Mouse (Mus musculus): ENCODE results near the gene Slc38a1.
"Not testable (repeated sequence)": the region's sequence is repeated elsewhere in the genome, so short reads cannot be mapped to it uniquely, and the experiment has no call there.

Gene Slc38a1

DNA sequence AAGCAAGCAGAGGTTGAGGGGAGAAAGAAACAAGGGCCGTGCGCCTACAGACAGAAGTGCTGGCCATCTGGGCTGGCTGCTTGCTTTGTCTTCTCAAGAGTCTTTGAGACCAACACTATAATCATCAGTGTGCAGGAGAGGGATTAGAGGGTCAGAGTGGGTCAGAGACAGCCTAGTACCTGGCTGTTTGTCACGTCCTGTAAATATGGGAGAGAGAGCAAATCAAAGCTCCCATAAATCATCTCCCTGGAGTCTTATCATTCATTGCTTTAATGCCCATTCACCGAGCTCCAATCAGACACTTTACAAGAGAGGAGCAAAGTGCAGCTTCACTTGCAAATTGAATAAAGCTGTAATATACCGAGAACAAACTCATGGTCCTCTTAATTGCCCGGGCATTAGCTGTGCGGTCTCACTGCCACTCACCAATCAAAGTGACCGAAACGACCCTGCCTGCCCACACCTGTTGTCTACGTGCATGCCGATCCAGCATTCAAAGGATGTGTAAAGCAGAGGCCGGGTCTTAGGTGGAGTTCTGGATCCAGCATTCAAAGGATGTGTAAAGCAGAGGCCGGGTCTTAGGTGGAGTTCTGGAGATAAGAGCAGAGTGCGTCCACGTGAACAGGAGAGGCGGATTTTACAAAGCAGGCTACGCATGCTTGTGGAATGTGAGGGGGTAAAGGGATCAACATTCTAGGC lies 15.0 kb upstream of the Slc38a1 start:
- DNase-seq: no peak

- no peak for DNase-seq
Observed at GRCm38 (mm10) chr15:96655514-96655913, 12.8 kb upstream of the Slc38a1 start.

- no peak for DNase-seq
Observed at GRCm38 (mm10) chr15:96654714-96655113, 12.0 kb upstream of the Slc38a1 start.

DNA sequence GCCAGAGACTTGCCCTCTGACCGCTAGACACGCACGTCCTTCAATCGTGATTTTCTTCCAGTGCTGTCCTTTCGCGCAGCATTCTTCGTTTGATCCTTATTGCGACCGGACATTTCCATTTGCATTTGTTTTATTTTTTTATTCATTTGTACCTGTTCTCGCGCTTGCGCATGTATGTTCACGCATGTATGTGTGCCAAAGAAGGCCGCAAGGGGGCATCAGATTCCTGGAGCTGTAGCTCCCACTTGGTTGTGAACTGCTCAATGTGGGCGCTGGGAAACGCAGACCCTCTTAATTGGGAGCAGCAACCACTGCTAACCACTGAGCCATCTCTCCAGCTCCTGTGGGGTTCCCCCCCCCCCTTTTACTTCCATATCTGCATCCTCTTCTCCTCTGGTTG lies 10.3 kb upstream of the Slc38a1 start:
- DNase-seq: no peak

DNA sequence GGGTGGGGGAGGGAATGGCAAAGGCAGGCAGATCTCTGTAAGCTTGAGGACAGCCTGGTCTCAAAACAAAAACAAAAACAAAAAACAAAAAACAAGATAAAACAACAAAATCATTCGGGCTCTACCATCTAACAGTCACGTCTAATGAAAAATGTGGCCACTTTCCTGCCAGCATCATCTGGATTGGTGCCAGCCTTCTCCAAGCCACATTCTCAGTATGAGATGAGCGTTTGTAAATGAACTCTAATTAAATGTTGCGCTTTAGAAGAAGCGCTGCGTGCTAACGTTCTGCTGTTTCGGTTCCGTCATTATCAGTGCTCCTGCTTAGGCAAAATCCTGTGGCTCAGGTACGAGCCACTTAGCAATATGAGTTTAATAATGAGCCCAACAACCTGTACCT lies 9.8 kb upstream of the Slc38a1 start:
- peak in 1 of 2 experiments; percentile 32 for DNase-seq

GRCm38 (mm10) chr15:96647376-96647775 lies 4.7 kb upstream of the Slc38a1 start:
- DNase-seq: no peak

- DNase-seq: peak; percentile 43 to 53
Observed at GRCm38 (mm10) chr15:96641821-96642435, 785 bp downstream of the Slc38a1 start.

DNA sequence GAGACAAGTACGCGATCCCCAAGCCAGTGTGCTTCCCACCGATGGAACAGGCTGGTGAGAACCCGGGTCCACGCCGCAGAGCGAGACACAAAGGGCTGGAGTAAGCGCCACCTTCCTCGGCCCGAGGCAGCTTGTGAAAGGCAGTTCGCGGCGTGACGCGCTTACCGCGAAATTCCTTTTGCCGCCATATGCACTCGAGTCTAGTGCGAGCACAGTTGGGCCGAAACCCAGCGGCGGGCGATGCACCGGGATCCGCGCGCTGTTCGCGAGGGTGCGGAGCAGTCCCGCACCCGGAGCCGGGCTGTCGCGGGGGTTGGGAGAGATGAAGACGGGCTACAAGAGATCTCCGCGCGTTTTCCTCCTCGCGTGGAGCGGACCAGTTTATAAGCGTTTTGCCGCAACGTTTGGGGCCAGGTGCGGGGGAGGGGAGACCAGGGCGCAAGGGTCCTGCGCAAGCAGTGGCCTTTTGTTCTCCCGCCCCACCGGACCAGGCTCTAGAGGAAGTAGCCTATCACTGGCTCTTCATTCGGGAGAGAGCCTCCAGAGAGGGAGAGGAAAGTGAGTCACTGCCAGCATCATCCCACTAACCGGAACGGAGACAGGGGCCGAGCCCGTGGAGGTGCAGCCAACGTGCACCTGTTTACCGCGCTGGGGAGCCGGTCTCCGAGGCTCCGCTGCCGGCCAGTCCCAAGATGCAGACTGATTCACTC lies 1.4 kb downstream of the Slc38a1 start:
- DNase-seq: peak; percentile 78 to 79

DNA sequence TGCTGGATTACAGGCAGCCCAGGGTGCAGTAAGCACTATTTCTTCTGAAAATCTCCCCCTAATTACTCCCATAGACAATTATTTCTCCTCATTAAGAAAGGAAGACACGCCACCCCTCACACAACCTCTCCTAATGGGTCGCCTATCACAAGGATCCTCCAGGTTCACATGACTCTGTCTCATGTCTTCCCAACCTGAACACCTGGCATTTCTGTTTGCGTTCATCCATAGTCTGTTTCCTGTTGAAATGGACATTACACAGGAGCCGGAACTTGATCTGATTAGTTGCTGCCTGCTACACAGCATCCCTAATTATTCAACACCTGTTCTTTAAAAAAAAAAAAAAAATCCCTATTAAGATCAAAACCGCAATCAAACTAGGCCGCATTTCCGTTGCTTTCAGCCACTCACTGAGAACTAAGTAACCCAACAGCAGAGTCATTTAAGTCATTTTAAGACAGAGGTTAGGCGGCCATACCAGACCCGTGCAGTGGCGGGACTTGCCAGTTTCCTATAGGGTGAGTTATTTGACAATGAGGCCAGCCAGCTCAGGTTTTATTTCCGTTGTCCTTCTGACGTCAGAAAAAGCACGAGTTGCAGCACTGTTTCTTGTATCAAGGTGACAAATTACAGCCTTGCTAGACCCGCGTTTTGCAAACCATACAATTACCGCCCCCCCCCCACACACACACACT lies 2.3 kb downstream of the Slc38a1 start:
- peak in 1 of 2 experiments; percentile 42 for DNase-seq

GRCm38 (mm10) chr15:96639630-96640029 lies 3.1 kb downstream of the Slc38a1 start:
- DNase-seq: peak in 1 of 2 experiments; percentile 26

GRCm38 (mm10) chr15:96638656-96639055 lies 4.1 kb downstream of the Slc38a1 start:
- DNase-seq: no peak

GRCm38 (mm10) chr15:96638173-96638572 lies 4.5 kb downstream of the Slc38a1 start:
- DNase-seq: no peak

DNA sequence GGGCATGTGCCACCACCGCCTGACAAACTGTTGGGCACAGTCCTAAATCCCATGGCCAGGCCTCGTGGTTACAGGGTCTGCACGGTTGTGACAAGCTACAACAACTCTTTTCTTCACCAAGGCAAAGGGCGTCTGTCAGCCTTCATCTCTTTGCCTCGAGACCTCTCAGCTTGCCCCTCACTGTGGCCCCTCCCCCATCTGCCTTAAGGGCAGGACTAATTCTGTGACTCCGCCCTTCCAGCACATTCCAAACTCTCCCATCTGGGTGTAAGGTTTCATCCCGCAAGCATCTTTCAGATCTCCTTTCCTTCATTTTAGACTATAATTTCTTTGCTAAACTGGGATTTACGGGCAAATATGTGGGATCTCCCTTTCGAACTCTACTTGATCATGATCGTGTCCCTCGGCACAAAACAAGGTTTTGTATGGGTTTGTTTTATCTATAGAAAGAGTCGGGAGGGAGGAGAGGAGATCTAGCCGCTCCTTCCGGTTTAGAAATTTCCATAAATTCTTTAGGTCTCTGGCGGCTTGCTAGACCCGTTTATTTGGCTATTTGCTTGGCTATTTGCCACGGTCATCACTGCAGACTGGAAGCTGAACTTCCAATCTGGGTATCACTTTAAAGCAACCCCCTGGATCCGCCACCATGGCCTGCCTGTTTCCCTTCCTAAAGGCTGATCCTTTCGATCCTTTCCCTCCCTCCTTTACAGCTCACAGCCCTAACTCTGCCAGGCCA lies 7.9 kb downstream of the Slc38a1 start:
- DNase-seq: no peak

DNA sequence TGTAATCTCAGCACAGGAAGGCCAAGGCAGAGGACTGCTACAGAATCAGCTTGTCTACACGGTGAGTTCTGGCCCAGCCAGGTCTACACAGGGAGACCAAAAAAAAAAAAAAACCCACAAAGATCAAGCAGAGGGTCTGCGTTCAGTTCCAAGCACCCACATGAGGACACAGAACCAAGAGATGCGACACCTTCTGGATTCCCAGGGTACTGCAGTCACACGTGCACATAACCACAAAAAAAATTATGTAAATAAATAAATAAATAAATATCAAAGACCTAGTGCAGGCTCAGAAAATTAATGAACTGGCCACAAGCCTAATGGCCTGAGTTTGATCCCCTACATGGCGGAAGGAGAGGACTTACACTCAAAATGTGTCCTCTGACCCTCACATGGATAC lies 10.5 kb downstream of the Slc38a1 start:
- no peak for DNase-seq

- DNase-seq: no peak
Observed at GRCm38 (mm10) chr15:96631107-96631718, 11.5 kb downstream of the Slc38a1 start.

DNA sequence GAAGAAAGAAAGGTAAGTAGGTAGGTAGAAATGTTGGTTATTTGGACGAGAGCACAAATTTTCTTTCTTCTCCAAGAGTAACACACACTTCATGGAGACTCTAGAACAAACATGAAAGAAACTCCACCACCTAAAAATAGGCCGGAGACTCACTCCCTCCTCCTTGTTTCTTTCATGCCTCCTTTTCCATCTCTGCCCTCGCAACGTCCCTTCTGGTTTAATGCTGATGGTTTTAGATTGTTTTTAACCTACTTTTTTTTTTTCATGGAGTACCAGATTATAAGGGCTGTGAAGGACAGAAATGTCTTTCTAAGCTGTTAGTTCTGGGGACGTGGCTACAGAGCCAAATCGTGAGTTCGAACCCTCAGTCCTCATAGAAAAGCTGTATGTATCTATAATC lies 14.5 kb downstream of the Slc38a1 start:
- no peak for DNase-seq

DNA sequence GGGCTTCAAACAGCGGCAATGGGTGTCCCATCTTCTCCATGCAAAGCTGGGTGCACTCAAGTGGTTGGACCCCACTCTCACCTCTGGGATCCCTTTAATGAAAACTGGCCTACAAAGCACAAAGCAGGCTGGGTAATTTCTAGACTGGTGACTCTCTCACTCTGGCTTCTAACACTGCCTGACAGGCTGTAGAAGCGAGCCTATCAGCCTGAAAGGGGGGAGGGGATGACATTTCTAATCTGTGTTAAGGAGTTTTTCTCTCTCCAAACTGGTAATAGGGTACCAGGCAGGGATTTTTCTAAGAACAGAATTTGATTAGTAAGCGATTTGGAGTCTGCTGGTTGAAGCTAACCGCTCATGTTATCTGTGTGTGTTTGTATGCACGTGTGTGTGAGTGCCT lies 15.8 kb downstream of the Slc38a1 start:
- no peak for DNase-seq

GRCm38 (mm10) chr15:96625012-96625411 lies 17.7 kb downstream of the Slc38a1 start:
- not testable (repeated sequence) for DNase-seq

GRCm38 (mm10) chr15:96622376-96622775 lies 20.3 kb downstream of the Slc38a1 start:
- no peak for DNase-seq

GRCm38 (mm10) chr15:96621686-96622085 lies 21.0 kb downstream of the Slc38a1 start:
- DNase-seq: no peak

- DNase-seq: no peak
Observed at GRCm38 (mm10) chr15:96617555-96617954, 25.2 kb downstream of the Slc38a1 start.

DNA sequence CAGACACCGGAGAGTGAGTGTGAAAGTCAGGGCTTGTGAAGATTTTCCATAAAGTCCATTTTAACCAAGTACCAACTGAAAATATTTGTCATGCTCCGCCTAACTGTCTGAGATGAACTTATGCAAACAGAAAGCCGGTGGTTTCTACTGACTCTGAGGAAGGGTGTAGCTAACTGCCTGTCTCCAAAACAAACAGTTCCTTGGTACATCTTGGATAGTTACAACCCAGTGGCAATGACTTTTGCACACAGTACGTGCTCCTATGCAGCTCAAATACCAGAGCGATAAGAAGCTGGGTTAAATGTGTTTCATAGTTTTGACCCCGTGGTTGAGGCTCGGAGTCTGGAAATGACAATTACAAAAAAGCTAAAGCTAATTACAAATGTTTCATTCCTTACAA lies 34.0 kb downstream of the Slc38a1 start:
- no peak for DNase-seq

Data from cerebellum, postnatal 36 days (tissue).